Mouse (Mus musculus) skeletal muscle tissue, adult 2 months (tissue): ENCODE measurements at regions not wholly inside any gene's neighbourhood (a gene's known extent, or its start where the extent isn't known, plus 50 kb on each side); places are given as distances from the start of the nearest gene placed in this dataset.

Experiments
- DNase-seq: peaks from one replicate; pipeline ENCODE4 v3.0.0-alpha.2; 2012; ENCODE audit warnings: low read depth, low spot score

DNA sequence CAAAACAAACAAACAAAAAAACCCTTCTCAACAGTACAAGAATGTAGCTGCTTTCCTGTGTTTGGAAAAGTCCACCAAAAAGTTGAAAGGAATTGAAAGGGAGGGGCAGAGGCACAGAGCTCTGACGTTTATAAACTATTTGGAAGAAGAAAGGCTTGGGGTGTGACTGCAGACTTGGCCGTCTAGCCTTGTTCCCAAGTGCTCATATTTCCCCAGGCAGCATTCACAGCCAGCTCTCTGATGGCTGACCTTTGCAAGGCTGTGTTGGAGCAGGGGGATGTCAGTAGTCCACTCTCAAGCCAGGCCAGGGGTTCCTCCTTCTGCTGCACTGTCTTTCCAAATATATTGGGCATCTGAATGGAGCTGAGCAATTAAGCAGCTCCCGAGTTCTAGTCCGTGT is 534.5 kb downstream of the 1700129C05Rik start:
- DNase-seq: peak; percentile 56

GRCm38 (mm10) chr14:58607734-58608133 is 535.0 kb downstream of the 1700129C05Rik start:
- DNase-seq: peak; percentile 43

DNA sequence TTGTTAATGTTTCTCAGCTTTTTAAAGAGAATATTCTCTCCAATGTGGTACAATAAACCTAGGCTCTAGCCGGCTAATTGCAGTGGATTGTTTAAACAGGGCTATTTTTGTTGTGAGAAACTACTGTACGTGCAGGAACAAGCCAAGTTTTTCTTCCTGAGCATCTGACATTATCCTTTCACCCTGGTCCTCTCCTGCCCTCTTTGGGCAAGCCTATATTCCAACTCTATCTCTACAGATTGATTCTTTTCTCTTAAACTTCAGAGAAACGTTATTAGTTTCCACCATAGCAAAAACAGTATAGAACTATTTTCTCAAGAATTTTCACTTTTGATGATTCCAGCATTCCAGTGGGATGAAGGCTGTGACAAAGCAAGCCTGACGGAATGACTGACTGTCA is 535.2 kb downstream of the Fgf9 start:
- no peak for DNase-seq

- DNase-seq: no peak
These were observed 528.5 kb downstream of the Fgf9 start for GRCm38 (mm10) chr14:58598867-58599266.

- DNase-seq: no peak
These were observed 527.5 kb downstream of the Fgf9 start for GRCm38 (mm10) chr14:58597810-58598209.

- no peak for DNase-seq
These were observed 526.6 kb downstream of the Fgf9 start for GRCm38 (mm10) chr14:58596936-58597335.

DNA sequence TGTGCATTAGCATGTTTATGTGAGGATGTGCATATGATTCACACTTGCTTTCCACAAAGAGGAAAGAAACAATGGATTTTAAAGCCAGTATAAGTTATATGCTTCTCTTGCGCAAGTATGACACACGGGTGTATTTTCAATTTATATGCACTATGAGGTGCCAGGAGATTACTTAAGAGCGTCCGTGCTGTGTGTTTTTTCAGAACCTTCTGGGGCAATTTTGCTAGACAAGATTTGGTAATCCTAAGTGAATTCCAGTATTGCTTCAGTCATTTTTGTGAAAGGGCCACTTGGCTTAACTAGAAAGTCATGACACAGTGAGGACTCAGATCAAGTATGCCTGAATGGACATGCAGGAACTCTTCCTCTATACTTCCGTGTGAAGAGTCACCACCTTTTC is 511.5 kb downstream of the Fgf9 start:
- no peak for DNase-seq

- DNase-seq: no peak
These were observed 499.7 kb downstream of the Fgf9 start for GRCm38 (mm10) chr14:58570021-58570420.

DNA sequence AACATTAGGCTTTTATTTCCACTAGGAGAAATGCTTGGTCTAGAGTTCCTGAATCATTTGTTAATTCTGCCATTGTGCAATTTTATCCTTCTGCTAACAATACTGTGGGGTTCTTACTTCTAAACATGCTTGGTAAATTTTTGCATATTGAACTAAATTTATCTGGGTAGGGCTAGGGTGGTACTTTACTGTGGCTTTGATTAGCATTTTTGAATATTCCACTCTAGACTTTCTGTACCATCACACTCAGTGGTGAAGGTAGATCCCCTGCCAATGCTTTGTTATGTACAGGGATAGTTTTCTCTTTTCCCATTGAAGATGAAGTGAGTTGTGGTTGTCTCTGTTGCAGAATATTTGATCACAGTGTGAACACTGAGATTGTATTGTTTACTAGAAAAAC is 497.1 kb downstream of the Fgf9 start:
- DNase-seq: no peak

DNA sequence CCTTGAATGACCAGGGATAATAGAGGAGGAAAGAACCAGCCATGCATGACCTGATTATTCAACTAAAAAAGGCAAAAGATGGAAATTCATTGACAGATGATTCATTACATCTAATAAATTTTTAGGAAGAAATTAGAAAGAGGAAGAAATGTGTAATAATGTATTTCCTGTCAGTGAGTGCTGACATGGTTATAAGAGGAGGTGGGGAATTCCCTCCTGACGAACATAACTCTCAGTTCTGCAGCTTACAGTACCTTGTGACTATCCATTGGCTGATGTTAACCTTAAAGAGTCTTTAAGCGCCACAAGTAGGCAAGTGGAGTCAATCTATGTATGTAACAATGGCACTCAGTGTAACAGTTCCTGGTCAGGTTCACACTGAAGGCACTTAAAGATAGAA is 492.7 kb downstream of the Fgf9 start:
- DNase-seq: no peak

- DNase-seq: no peak
These were observed 480.4 kb downstream of the Fgf9 start for GRCm38 (mm10) chr14:58550785-58551184.

GRCm38 (mm10) chr14:58545778-58546177 is 475.4 kb downstream of the Fgf9 start:
- DNase-seq: no peak

DNA sequence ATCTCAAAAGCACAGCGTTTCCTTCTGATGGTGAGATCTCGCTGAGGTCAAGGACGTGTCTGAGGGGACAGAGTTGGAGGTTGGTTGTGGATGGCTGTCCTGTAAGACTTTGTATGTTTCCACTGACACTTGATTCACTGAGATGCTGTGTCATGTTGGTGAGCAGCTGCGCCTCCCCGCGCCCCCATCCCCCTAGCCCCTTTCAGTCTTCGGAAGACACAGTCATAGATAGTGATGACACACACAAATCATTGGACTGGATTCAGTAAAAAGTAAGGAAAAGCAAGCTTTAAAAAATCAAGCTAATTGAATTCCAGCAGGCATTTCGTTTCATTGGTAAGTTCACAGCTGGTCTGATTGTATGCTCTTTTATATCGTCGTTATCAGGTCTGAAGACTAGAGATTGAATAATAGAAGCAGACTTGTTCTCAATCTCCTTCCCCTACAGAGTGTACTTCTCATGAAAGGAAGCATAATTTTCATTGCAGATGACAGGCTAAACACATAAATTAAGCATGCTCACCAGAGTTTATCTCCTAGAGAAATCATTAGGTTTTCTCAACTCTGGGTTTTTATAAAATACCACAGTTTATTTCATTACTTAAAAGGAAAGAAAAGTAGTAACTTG is 472.9 kb downstream of the Fgf9 start:
- no peak for DNase-seq

- no peak for DNase-seq
These were observed 467.8 kb downstream of the Fgf9 start for GRCm38 (mm10) chr14:58538135-58538534.

DNA sequence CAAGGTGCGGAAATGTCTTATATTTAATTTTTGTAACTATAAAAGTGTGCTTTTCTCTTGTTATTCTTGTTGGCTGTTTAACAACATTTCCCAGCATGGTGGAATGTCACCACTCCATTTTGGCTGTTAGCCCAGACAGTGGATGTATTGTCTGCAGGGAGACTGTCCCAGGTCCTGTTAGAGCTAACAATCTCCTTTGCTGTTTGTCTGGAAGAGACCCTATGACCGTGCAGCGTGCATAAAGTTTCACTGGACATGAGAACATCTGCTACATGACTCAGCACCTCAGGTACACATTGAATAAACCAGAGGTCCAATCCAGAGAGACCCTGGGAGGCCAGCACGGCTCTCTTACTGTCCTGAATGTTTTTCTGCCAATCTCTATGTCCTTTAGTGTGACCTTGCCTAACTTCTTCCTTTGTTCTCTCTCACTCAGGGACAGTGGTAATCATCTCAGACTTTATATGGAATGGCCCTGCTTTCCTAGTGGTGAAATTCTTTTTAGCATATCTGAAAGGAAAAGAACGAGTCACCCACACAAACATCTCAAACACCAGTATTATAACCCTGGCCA is 450.7 kb downstream of the Fgf9 start:
- no peak for DNase-seq

DNA sequence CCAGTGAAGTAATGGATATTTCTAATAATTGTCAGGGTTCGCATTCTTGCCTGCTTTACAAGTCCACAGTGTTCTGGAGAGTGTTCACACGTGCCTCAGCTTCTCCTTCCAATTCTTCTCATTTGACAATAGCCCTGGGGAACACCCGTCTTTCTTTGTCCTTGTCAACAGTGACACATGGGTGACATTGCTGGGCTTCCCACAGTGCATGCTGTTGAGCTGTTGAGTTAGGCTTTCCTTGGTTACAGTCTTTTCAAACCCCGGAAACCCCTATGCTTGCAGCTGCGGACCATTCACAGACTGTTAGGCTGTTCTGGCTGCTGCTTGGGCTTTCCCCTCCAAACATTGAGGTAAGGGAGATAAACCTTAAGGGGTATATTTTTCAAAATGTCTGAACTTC is 450.0 kb downstream of the Fgf9 start:
- no peak for DNase-seq

DNA sequence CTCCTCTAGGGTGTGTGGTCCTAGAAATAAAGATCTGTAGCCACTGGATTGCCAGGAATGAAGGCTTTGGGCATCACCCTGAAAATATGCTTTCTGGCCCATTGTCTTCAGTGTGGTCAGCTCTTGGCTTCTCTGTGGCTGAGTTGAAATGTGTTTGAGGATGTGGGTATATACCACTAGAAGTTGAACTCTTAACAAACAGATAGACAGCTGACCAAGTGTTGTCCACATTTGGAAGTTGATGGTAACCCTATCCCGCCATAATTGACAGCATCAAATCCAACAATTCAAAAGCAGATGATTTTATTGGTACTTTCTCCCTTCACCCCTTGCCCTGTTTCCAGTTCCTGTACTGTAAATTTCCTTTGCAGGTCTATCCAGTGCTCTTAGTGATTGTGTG is 448.7 kb downstream of the Fgf9 start:
- no peak for DNase-seq

DNA sequence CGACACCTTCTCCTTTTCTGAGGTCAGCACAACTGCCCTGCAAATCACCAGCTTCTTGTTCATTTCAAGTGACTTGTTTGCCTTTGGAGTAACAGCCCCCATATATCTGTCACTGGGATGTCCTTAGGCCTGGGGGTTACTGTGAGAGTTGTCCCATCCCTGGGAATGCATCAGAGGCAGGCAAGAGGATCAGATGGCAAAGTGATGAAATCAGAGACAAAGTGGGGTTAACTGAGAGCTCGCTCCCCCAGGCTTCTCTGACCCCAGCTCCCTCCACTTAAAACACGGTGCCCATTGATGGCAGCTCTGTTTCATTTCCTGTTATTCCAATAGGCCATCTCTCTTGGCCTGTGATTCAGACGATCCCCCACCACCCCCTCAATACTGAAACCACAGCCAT is 446.2 kb downstream of the Fgf9 start:
- no peak for DNase-seq

- no peak for DNase-seq
These were observed 441.8 kb downstream of the Fgf9 start for GRCm38 (mm10) chr14:58512177-58512576.

DNA sequence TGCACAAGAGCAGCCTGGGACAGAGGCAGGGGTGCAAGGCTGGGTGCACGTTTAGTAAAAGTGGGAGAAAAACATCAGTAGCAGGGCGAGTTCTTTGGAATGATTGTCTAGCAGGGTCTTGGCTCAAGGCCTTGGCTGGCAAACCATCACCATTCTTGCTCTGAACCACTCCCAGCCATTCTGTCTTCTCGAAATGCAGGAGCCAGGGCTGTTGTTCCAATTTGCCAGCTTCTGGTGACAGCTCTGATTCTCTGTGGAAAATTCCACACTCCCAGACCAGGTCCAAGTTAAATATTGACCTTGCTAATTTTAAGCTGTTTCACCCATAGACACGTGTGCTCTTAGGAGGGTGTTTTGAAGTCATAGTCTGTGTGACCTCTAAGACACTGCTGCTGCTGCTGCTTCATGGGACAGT is 441.2 kb downstream of the Fgf9 start:
- DNase-seq: no peak

- DNase-seq: no peak
These were observed 440.4 kb downstream of the Fgf9 start for GRCm38 (mm10) chr14:58510790-58511189.

- DNase-seq: no peak
These were observed 438.8 kb downstream of the Fgf9 start for GRCm38 (mm10) chr14:58509106-58509505.

- DNase-seq: no peak
These were observed 436.1 kb downstream of the Fgf9 start for GRCm38 (mm10) chr14:58506490-58506889.

DNA sequence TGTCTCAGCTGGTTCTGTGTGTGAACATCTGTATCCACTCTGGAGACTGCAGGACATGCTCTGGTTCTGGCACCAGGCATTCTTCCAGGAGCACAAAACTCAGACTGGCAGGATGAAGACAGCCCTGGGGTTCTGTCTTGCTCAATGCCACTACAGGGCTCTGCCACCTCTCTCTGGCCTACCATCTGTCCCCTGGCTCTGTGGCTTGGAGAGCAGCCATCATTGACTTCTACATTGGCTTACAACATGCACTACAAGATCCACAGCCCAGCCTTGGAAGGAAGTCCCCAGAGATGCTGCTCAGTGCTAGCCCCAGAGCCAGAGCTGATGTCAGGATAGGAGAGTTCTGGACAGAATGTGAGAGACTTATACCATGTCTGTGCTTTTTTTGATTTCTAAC is 435.5 kb downstream of the Fgf9 start:
- peak; percentile 26 for DNase-seq
